Mouse (Mus musculus) liver, embryonic 11.5 days (tissue): ENCODE measurements around the gene Prkch. TPM values are rescaled to one million over a fixed set of nuclear protein-coding genes. Genes with fewer than 3 reads are reported as not detected.

Source experiments
- ATAC-seq: fragments of 200-750 bp; cut with Nextera tagmentation; replicated peaks from 2 replicates; pipeline ENCODE4 v1.8.0; 2017; ENCODE audit warnings: moderate number of reproducible peaks, mild to moderate bottlenecking, moderate TSS enrichment, moderate library complexity; ENCODE audit not compliant: low FRiP score
- DNase-seq: peaks from one replicate; pipeline ENCODE4 v3.0.0-alpha.2; 2017; ENCODE audit warnings: low spot score
- H3K27ac ChIP-seq: fragments of 300-500 bp; sonication (generic); 2 replicates; pipeline ENCODE4 v1.5.1; 2014; ENCODE audit warnings: mild to moderate bottlenecking, low read depth, low read length, control low read depth
- H3K27me3 ChIP-seq: fragments of 300-500 bp; sonication (generic); replicated peaks from 2 replicates; pipeline ENCODE4 v1.6.1; 2014; ENCODE audit warnings: low read length, mixed read lengths; ENCODE audit not compliant: control insufficient read depth, insufficient read depth
- H3K36me3 ChIP-seq: fragments of 300-500 bp; sonication (generic); 2 replicates; pipeline ENCODE4 v1.6.1; 2014; ENCODE audit warnings: mild to moderate bottlenecking, low read length, moderate library complexity, mixed read lengths; ENCODE audit not compliant: control insufficient read depth, insufficient read depth
- H3K4me1 ChIP-seq: fragments of 300-500 bp; sonication (generic); replicated peaks from 2 replicates; pipeline ENCODE4 v1.6.1; 2014; ENCODE audit warnings: low read length, mixed read lengths; ENCODE audit not compliant: control insufficient read depth, insufficient read depth
- H3K4me2 ChIP-seq: fragments of 300-500 bp; sonication (generic); 2 replicates; pipeline ENCODE4 v1.6.1; 2014; ENCODE audit warnings: mild to moderate bottlenecking, control low read depth, moderate library complexity
- H3K4me3 ChIP-seq: fragments of 300-500 bp; sonication (generic); 2 replicates; pipeline ENCODE4 v1.5.1; 2014; ENCODE audit warnings: low read depth, low read length, control low read depth
- H3K9ac ChIP-seq: fragments of 300-500 bp; sonication (generic); 2 replicates; pipeline ENCODE4 v1.6.1; 2014; ENCODE audit warnings: low read depth, low read length, control low read depth
- H3K9me3 ChIP-seq: fragments of 300-500 bp; sonication (generic); 2 replicates; pipeline ENCODE4 v1.6.1; 2016; ENCODE audit warnings: low read length, inconsistent platforms, mixed read lengths; ENCODE audit not compliant: control insufficient read depth
- WGBS: fragments of 180-500 bp; shearing (Covaris S2); extraction: QIAGEN DNeasy Blood & Tissue Kit; methylation state at CpG from one replicate; pipeline ENCODE4 v1.1.7; 2014; 5-methylcytosine and 5-hydroxymethylcytosine counted together
- polyA plus RNA-seq: library from polyadenylated mRNA; unstranded; fragments of >200 nt; fragmentation: Nextera tagmentation; extraction: Ambion mirVana; gene quantifications from 2 replicates; pipeline ENCODE4 v1.2.1, GENCODE M21; 2014

The Prkch gene
- polyA plus RNA-seq, 1 experiment from 2014 or later: 6.4 TPM

GRCm38 (mm10) chr12:73723887-73724286 lies 139.3 kb downstream of the Prkch start:
- WGBS: 89% methylated on average over 10 of the region's 10 CpGs

DNA sequence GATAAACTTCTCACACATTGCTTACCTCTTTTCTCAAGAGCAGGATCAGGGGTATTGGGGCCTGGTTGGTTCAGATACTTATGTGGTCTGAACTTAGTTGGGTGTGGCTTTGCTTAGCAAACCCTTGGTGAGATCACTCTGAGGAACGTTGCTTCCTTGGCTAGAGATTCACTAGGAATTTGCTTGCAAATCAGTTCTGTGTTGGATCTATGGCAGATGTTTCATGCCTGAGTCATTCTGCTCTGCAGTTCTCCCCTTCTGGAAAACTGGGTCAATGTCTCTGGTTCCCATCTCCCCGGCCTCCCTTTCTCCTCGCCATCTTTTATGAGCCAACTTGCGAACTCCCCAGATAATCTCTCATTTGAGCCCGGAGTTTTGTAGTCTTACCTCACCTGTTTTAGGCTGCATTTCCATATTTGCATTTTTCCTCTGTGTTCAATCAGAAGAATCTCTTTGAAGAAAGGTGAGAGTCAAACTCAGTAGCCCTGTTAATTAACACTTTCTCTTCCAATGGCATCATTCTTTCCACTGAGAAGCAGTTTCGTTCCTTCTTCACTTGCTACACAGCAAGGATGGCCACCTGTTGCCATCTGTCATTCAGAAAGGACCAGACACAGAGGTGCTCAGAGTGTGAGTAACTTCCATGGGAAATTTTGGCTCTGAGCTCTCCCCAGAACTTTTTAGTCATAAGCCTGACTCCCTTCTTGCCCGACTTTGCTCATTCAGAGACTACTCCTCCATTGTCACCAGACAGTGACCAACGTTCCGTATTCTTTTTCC lies 141.4 kb downstream of the Prkch start:
- ATAC-seq (no peak), DNase-seq (no peak)
- H3K36me3 ChIP-seq: no peaks in the 10 kb centered on the region
- no peaks in the 10 kb centered on the region for H3K27me3 ChIP-seq
- no peak overlapping the region for H3K4me3 ChIP-seq
- no peaks in the 10 kb centered on the region for H3K4me1 ChIP-seq
- WGBS: 83% methylated on average over 9 of the region's 9 CpGs
- no peak overlapping the region for H3K4me2 ChIP-seq
- no peak overlapping the region for H3K9ac ChIP-seq
- no peaks in the 10 kb centered on the region for H3K9me3 ChIP-seq
- no peak overlapping the region for H3K27ac ChIP-seq

More at GRCm38 (mm10) chr12:73723887-73724286, 139.3 kb downstream of the Prkch start:
- no peak overlapping the region for H3K4me3 ChIP-seq
- H3K27ac ChIP-seq: no peak overlapping the region
- H3K27me3 ChIP-seq: no peaks in the 10 kb centered on the region
- H3K4me1 ChIP-seq: no peaks in the 10 kb centered on the region
- no peaks in the 10 kb centered on the region for H3K36me3 ChIP-seq
- no peaks in the 10 kb centered on the region for H3K9me3 ChIP-seq
- ATAC-seq (no peak), DNase-seq (no peak)
- no peak overlapping the region for H3K9ac ChIP-seq
- no peak overlapping the region for H3K4me2 ChIP-seq

DNA sequence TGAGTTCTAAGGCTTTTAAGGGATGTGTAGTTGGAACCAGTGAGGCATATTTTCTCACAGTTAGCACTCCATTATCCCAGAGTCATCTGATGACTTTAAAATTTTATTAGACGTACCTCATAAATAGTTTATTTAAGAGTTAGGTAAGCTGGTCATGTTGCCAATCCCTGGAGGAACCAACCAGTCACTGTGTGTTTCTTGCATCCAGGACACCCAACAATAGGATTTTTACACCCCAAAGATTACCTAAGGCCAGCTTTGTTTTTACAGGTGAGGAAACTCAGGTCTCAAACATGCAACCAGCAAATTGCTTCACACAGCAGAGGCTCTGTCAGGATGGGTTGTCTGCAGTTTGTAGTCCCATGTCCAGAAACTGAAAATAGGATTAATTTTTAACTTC lies 142.4 kb downstream of the Prkch start:
- H3K4me2 ChIP-seq: no peak overlapping the region
- H3K9ac ChIP-seq: no peak overlapping the region
- no peaks in the 10 kb centered on the region for H3K4me1 ChIP-seq
- no peaks in the 10 kb centered on the region for H3K9me3 ChIP-seq
- no peak overlapping the region for H3K4me3 ChIP-seq
- H3K36me3 ChIP-seq: no peaks in the 10 kb centered on the region
- ATAC-seq (no peak), DNase-seq (no peak)
- no peaks in the 10 kb centered on the region for H3K27me3 ChIP-seq
- no peak overlapping the region for H3K27ac ChIP-seq
- WGBS: 85% methylated on average over 1 of the region's 1 CpGs

GRCm38 (mm10) chr12:73730603-73731002 lies 146.0 kb downstream of the Prkch start:
- WGBS: 60% methylated on average over 4 of the region's 4 CpGs
- no peak overlapping the region for H3K27ac ChIP-seq
- no peak for ATAC-seq
- no peaks in the 10 kb centered on the region for H3K27me3 ChIP-seq
- no peaks in the 10 kb centered on the region for H3K4me1 ChIP-seq
- DNase-seq: no peak
- no peak overlapping the region for H3K4me3 ChIP-seq
- no peak overlapping the region for H3K9ac ChIP-seq
- no peak overlapping the region for H3K4me2 ChIP-seq
- H3K9me3 ChIP-seq: no peaks in the 10 kb centered on the region
- H3K36me3 ChIP-seq: no peaks in the 10 kb centered on the region

GRCm38 (mm10) chr12:73731093-73731492 lies 146.5 kb downstream of the Prkch start:
- ATAC-seq (no peak), DNase-seq (no peak)
- Histone ChIP-seq H3K4me2 (no peak overlapping the region), H3K4me1 (no peaks in the 10 kb centered on the region), H3K9me3 (no peaks in the 10 kb centered on the region), H3K36me3 (no peaks in the 10 kb centered on the region), H3K27ac (no peak overlapping the region), H3K9ac (no peak overlapping the region), H3K4me3 (no peak overlapping the region), H3K27me3 (no peaks in the 10 kb centered on the region)
- WGBS: 80% methylated on average over 5 of the region's 5 CpGs

- H3K27ac ChIP-seq: no peak overlapping the region
- DNase-seq (no peak), ATAC-seq (no peak)
- no peak overlapping the region for H3K4me2 ChIP-seq
- H3K27me3 ChIP-seq: no peaks in the 10 kb centered on the region
- no peaks in the 10 kb centered on the region for H3K36me3 ChIP-seq
- no peak overlapping the region for H3K4me3 ChIP-seq
- no peaks in the 10 kb centered on the region for H3K4me1 ChIP-seq
- WGBS: 73% methylated on average over 17 of the region's 17 CpGs
- H3K9ac ChIP-seq: no peak overlapping the region
- no peaks in the 10 kb centered on the region for H3K9me3 ChIP-seq
Observed at GRCm38 (mm10) chr12:73731848-73732540, 147.4 kb downstream of the Prkch start.

GRCm38 (mm10) chr12:73732862-73733261 lies 148.3 kb downstream of the Prkch start:
- H3K36me3 ChIP-seq: no peaks in the 10 kb centered on the region
- 76% methylated on average over 7 of the region's 7 CpGs for WGBS
- H3K4me2 ChIP-seq: no peak overlapping the region
- no peak for DNase-seq
- H3K27me3 ChIP-seq: no peaks in the 10 kb centered on the region
- H3K27ac ChIP-seq: no peak overlapping the region
- no peaks in the 10 kb centered on the region for H3K4me1 ChIP-seq
- no peaks in the 10 kb centered on the region for H3K9me3 ChIP-seq
- H3K9ac ChIP-seq: no peak overlapping the region
- no peak for ATAC-seq
- H3K4me3 ChIP-seq: no peak overlapping the region

- DNase-seq (no peak), ATAC-seq (no peak)
- 53% methylated on average over 3 of the region's 3 CpGs for WGBS
- Histone ChIP-seq H3K27ac (no peak overlapping the region), H3K9me3 (no peaks in the 10 kb centered on the region), H3K9ac (no peak overlapping the region), H3K4me1 (no peaks in the 10 kb centered on the region), H3K27me3 (no peaks in the 10 kb centered on the region), H3K36me3 (no peaks in the 10 kb centered on the region), H3K4me2 (no peak overlapping the region), H3K4me3 (no peak overlapping the region)
Observed at GRCm38 (mm10) chr12:73736931-73737330, 152.3 kb downstream of the Prkch start.
